Mouse (Mus musculus): ENCODE results near the gene Paqr9.

Paqr9 gene

DNA sequence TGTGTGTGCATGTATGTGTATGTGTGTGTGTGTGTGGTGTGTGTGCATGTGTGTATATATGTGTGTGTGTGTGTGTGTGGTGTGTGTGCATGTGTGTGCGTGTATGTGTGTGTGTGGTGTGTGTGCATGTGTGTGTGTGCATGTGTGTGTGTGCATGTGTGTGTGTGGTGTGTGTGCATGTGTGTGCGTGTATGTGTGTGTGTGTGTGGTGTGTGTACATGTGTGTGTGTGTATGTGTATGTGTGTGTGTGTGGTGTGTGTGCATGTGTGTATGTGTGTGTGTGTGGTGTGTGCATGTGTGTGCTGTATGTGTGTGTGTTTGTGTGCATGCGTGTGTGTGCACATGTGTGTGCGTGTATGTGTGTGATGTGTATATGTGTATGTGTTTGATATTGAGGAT, 14.9 kb upstream of the Paqr9 start:
- no peak for DNase-seq (ENCODE audit: extremely low spot score)

DNA sequence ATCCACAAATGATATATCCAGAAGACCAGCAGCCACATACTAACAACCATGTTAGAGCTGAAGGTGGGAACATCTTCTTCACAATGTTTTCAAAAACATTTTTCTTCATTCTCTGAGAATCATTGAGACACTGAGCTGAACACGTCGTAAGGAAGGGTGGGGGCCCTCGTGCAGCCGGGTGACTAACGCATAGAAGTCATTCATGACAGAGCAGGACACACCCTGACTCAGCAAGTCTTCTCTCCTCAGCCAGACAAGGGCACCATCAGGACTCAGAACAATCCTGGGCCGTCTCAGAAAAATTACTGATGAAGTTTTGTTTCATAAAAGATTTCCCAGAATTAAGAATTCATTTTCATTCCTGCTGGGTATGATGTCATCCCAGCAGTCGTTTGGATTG, 12.8 kb upstream of the Paqr9 start:
- DNase-seq (ENCODE audit: extremely low spot score), result no peak

GRCm38 (mm10) chr9:95549626-95550411, 9.6 kb upstream of the Paqr9 start:
- DNase-seq (ENCODE audit: extremely low spot score), result no peak

DNA sequence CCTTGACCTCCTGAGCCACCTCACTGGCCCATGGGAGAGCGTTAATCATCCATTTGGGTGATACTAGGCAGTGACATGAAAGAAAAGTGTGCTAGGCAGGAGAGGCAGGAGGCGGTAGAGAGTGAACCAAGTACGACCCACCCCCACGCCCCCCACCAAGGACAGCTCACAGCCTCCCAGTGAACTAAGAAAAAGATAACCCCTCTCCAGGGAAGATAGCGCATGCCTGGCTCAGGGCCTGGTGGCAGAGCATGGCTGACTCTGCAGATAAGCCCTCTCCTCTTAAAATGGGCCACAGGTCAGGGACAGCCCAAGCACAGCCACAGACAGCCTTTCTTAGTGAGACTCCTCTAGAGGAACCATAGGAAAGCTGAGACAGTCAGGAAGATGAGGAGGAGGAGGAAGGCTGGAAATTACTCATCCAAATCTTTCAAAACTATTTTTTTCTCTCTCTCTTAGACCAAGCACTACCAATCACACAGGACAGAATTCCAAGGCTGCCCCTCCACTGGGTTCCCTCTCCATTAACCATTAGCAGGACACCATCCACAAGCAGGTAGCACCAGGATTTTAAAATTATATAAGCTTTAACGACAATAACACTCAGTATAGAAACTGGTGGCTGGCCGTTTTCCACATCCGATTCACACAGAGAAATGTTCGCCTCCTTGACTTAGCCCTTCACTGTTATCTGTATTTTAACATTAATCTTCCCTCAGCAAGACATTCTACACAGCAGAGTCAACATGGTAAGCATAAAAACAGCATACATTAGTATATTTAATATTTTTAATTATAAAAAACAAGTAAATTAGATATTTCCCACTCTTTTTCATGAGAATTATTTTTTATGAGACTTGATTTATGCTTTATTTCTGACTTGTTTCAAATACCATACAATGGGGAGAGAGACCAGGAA, 8.3 kb upstream of the Paqr9 start:
- DNase-seq (ENCODE audit: extremely low spot score), result no peak

GRCm38 (mm10) chr9:95552175-95552705, 7.2 kb upstream of the Paqr9 start:
- DNase-seq (ENCODE audit: extremely low spot score), result no peak

GRCm38 (mm10) chr9:95554231-95555221, 4.9 kb upstream of the Paqr9 start:
- DNase-seq (ENCODE audit: extremely low spot score), result no peak

DNA sequence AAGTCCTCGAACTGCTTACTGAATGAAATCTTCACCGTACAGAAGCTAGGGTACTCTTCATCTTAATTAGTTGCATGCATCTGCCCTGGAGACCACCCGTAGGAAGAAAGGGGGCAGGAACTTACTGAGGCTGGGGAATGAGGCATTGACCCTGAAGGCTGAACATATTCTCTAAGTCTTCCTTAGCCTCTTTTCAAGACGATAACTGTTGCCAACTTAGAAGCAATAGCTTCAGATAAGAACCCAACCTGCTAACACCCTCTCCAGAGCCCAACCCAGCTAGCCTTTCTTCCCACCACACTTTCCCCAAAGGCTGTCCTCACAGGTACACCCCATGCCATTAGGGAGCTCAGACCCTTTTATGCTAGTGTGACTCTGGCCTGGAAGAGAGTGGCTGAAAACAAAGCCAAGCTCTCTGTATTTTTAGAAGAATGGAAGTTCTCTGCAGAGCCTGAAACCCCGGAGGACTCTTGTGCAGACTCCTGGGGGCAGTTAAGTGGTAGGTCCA, 4.2 kb upstream of the Paqr9 start:
- DNase-seq (ENCODE audit: extremely low spot score), result no peak

- no peak for DNase-seq (ENCODE audit: extremely low spot score)
Observed at GRCm38 (mm10) chr9:95556067-95556512, 3.4 kb upstream of the Paqr9 start.

GRCm38 (mm10) chr9:95557722-95558121, 1.7 kb upstream of the Paqr9 start:
- DNase-seq (ENCODE audit: extremely low spot score), result no peak

DNA sequence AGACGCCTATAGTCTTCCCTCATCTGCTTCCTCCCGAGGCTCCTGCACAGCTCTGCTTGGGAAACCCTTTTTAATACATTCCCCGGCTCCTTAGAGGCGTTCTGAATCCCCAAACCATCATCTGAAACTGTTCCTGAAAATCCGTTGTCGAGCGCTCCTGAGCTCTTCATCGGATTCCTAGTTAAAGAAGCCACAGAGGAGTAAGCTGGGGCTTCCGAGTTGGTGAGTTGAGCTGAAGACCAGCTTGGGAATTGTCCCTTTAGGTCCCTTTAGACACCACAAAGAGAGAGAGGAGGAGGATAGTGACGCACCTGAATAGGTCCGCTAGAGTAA, 765 bp upstream of the Paqr9 start:
- no peak for DNase-seq (ENCODE audit: extremely low spot score)

- peak; percentile 67 for DNase-seq (ENCODE audit: extremely low spot score)
Observed at GRCm38 (mm10) chr9:95559936-95560735, 679 bp downstream of the Paqr9 start.

DNA sequence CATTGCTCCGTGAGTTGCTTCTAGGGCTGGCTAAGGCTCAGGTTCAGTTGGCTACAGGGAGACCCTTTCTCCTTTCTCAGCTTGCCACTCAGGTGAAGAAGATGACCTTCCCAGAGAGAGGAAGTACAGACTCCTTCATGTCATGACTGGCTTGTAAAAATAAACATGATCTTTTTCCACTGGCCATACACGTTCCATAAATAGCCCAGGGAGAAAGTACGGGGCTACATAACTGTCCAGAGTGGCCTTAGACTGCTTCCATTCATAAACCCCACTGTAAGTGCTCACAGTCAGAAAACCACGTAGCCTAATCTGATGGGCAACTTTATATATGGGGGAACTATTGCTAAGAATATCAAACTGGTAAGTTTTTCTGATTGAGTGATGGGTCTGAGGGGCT, 4.6 kb downstream of the Paqr9 start:
- no peak for DNase-seq (ENCODE audit: extremely low spot score)

GRCm38 (mm10) chr9:95566394-95566793, 6.9 kb downstream of the Paqr9 start:
- DNase-seq (ENCODE audit: extremely low spot score), result no peak

DNA sequence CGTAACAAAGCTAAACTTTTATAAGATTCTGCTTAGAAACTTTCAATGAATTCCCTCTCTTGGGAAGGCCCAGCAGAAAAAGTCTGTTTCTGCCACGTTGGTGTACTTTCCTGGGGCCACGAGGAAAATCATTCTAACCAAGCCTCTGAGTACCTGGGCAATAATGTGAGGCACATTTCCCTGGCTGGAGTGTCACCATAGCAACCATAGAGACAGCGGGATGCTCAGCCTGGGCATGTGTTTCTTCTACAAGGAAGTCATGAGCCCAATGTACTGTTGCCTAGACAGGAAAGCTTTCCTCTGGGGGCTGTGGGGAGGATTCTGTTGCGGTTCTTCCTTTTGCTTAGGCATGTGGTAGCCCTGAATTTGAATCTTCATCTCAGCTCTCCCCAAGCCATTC, 7.5 kb downstream of the Paqr9 start:
- no peak for DNase-seq (ENCODE audit: extremely low spot score)

- no peak for DNase-seq (ENCODE audit: extremely low spot score)
Observed at GRCm38 (mm10) chr9:95569249-95569648, 9.8 kb downstream of the Paqr9 start.

DNA sequence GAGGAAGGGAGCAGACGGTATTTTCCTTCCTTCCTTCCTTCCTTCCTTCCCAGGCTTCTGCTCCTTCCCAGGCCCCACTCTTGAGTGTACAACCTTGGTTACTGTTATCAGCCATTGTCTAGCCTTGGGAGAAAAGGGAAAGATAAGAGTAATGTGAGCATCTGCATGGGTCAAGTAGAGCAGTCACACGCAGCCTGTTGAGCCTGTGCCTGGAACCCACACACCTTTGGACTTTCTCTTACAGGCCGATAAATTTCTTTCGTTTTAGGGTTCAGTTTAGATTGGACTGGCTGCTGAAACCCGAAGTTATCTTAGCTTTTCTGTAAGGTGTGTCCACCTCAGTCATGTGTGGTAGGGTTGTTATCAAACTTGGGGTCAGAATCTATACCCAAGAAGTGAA, 10.5 kb downstream of the Paqr9 start:
- DNase-seq (ENCODE audit: extremely low spot score), result no peak

DNA sequence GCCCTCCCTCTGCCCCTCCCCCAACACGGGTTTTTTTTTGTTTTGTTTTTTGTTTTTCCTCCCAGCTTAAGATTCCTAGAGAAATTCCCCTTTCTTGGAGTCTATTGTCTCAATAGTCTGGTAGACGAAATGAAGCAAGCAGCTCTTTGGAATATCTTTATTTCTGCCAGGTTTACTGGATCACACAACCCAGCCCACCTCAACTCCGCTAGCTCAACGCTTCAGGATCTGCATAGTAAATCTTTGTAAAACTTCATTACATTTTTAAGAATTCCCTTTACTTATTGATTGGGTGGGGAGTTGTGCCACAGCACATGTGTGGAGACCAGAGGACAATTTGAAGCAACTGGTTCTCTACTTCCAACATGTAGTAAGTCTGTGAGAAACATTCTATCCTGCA, 11.1 kb downstream of the Paqr9 start:
- no peak for DNase-seq (ENCODE audit: extremely low spot score)

DNA sequence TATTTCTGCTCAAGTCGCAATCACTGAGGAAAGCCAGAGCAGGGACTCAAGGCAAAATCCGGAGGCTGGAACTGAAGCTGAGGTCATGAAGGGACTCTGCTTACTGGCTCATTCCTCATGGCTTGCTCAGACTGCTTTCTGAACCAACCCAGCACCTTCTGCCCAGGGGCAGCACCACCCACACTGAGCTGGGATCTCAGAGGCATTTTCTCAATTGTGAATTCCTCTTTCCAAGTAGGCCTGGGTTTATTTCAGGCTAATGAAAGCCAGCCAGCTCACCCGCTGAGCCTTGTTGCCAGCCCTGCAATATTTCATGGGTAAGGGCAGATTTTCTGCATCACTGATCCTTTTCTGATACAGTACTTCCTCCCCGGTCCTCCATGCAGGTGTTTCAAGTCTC, 12.0 kb downstream of the Paqr9 start:
- no peak for DNase-seq (ENCODE audit: extremely low spot score)

GRCm38 (mm10) chr9:95572558-95572957, 13.1 kb downstream of the Paqr9 start:
- no peak for DNase-seq (ENCODE audit: extremely low spot score)

GRCm38 (mm10) chr9:95574116-95574515, 14.7 kb downstream of the Paqr9 start:
- no peak for DNase-seq (ENCODE audit: extremely low spot score)

Data from embryo, embryonic 9.5 days (tissue).